Mouse (Mus musculus) large intestine, adult 2 months (tissue): ENCODE results near the gene Tom1. TPM values are rescaled to one million over a fixed set of nuclear protein-coding genes. Genes with fewer than 3 reads are reported as not detected.

Experiments used
- DNase-seq: peaks from one replicate; pipeline ENCODE4 v3.0.0-alpha.2; 2012; ENCODE audit warnings: low read depth, low spot score
- WGBS: fragments of 180-500 bp; shearing (Covaris S2); methylation state at CpG from one replicate; pipeline ENCODE4 v1.1.7; 2018; 5-methylcytosine and 5-hydroxymethylcytosine counted together
- polyA plus RNA-seq: library from polyadenylated mRNA; depleted of rRNA; stranded (reverse); fragments of >200 nt; gene quantifications from 2 replicates; pipeline ENCODE4 v1.2.3, GENCODE M21; 2012; rRNA removed

Gene Tom1
- polyA plus RNA-seq, 1 experiment = 23.9 TPM

DNA sequence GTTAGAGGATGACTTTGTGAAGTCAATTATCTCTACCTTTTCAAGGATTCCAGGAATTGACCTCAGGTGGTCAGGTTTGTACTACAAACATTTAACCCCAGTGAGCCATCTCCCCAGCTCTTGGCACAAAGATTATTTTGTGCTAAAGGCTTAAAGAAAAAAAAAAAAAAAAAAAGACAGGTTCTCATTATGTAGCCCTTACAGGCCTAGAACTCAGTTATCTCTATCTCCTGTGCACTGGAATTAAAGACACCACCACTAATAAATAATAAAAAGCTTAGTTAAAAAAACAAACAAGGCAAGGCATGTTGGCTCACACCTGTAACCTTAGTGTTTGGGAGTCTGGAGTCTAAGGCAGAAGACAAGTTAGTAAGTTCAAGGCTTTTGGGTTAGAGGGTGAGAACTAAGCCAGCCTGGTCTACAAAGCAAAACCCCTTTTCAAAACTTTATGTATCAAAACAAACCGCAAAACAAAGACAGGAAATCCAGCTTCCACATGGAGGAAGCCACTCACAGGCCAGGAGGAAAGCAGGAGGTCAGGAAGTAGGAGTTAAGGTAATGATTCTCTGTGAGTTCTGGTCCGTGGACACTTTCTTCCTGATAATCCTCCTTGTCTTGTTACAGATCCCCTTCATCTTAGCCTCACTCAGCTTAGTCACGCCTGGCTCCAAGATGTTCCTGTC lies 51.0 kb downstream of the Tom1 start:
- no peak for DNase-seq
- 71% methylated on average over 3 of the region's 3 CpGs for WGBS

DNA sequence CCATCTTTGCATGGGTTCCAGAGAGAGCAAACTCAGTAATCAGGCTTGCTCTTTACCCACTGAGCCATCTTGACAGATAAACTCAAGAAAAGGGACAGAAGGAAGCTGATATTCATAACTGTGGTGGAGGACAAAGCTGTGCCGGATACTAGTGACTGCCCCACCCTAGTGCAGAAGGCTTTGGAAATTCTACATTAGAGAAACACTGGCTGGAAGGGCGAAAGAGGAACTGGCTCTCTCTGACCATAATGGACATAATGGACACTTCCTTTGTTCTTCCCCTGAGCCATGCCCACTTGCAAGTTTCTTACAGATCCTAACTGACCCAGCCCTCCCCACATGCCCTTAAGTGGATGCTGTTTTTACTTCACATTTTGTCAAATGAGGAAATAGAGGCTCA lies 52.5 kb downstream of the Tom1 start:
- no peak for DNase-seq
- 83% methylated on average over 2 of the region's 2 CpGs for WGBS

DNA sequence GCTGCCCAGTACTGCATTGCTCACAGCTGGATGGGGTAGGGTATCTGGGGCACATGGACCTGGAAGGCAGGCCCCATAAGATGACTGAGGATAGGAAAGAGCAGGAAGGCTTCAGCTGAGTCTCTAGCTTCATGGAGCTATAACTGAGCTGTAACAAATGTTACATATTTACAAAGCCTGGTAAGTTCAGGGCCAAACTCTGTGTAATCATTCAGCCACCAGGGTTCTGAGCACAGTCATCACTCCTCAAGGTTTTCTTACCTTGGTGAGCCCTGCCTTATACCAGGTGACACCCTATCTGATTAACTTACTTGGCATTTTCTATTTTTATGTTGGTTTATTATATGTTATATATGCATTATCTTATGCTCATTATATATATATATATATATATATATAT lies 53.6 kb downstream of the Tom1 start:
- DNase-seq = no peak

DNA sequence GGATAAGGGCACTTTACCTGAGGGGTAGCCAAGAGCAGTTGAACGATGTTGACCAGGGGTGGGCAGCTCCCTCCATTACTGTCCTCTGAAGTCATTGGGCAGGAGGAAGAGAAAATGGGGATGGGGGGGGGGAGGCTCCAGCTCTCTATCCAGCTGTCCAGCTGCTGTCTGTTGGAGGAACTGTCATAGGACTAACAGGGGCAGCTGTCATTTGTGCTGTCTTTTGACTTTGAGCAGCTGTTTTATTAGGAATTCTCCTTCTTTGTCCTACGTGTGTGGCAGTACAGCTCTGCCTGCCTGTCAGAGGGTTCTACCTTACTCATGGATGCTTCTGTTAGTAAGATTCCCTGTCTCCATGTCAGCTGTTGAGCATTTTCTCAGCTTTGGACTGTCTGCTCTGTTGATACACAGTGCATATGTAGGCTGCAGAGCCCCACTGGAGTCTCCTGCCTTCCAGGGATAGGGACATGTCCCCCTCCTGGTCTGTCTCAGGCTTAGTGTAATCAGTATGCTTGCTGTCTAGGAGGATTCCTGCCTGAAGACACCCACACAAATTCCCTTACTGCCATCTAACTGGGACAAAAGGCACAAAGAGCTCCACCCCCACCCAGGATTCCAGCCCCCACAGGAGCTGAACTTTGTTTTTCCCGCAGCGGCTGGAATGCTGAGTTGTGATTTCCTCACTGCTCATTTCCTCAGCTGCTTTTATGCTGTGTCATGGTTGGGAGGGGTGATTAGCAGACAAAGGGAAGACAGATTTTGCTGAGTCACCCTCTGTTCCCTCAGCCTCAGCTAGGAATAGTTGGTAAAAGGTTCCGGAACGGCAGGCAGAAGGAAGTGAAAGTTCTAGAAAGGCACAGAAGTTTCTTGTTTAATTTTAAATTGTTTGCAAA lies 55.7 kb downstream of the Tom1 start:
- 5% methylated on average over 6 of the region's 6 CpGs for WGBS
- DNase-seq = peak; percentile 43

GRCm38 (mm10) chr8:75090781-75091365 lies 57.4 kb downstream of the Tom1 start:
- DNase-seq = no peak
- WGBS = 82% methylated on average over 4 of the region's 4 CpGs

- peak; percentile 58 for DNase-seq
- WGBS = 3% methylated on average over 36 of the region's 36 CpGs
Observed at GRCm38 (mm10) chr8:75093399-75094156, 60.1 kb downstream of the Tom1 start, which contains the start of gene Hmox1. Gene Hmox1 (plus strand): TSS chr8:75093621.

GRCm38 (mm10) chr8:75102956-75103355 lies 69.5 kb downstream of the Tom1 start:
- DNase-seq = no peak
- 85% methylated on average over 4 of the region's 4 CpGs for WGBS

DNA sequence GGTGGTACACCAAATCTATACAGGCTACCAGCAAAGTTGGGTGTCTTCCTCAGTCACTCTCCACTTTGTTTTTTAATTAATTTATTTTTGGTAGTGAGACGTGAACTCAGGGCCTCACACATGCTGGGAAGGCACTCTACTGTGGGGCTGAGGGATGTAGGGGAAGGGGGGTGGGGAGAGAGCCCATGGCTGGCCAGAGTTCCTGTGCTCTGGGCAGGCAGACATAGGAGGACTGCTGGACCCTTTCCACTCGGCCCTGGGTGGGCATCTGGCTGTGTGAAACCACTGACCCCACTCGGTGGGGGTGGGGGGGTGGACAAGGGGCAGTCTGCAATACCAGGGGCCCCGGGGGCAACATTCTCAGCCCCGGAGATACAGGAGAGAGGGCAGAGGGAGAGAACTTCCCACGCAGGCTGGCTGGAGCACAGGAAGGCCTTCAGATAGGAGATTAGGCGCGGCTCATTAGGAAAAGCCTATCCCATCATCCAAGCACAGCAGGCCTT lies 69.9 kb downstream of the Tom1 start:
- 57% methylated on average over 8 of the region's 8 CpGs for WGBS
- DNase-seq = no peak

GRCm38 (mm10) chr8:75108527-75109235 lies 75.2 kb downstream of the Tom1 start:
- under 1% methylated on average over 9 of the region's 9 CpGs for WGBS

DNA sequence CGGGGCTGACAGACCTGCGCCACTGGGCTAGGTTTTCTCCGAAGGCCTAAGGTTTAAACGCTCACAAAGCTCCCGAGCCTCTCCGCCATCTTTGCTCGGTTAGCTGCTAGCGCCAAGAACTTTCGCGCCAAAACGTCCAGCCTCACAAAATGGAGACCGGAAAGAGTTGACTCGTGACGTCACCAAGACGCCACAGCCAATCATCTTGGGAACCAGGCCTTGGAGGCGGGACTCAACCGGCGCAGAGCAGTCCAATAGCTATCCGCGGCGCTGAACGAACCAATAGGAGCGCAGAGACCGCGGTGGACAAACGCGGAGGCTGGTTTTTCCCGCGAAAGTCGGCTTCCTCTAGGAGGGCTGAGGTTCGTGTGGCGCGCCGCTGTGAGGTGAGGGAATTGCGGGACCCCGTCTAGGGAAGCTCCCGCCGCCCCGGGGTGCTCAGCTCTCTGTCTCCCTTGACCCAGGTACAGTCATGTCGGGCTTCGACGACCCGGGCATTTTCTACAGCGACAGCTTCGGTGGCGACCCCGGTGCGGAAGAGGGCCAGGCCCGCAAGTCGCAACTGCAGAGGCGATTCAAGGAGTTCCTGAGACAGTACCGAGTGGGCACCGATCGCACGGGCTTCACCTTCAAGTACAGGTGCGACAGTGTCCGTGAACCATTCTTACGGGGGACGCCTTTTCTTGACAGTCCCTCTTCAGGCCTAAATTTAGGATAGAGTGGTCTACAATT lies 75.9 kb downstream of the Tom1 start, which contains the start of gene Mcm5:
Gene Mcm5, plus strand, starts transcription at position 334 of the 732 bp plus-strand sequence.
- peak; percentile 96 for DNase-seq
- WGBS = under 1% methylated on average over 59 of the region's 59 CpGs

More at GRCm38 (mm10) chr8:75108527-75109235, 75.2 kb downstream of the Tom1 start:
- no peak for DNase-seq

DNA sequence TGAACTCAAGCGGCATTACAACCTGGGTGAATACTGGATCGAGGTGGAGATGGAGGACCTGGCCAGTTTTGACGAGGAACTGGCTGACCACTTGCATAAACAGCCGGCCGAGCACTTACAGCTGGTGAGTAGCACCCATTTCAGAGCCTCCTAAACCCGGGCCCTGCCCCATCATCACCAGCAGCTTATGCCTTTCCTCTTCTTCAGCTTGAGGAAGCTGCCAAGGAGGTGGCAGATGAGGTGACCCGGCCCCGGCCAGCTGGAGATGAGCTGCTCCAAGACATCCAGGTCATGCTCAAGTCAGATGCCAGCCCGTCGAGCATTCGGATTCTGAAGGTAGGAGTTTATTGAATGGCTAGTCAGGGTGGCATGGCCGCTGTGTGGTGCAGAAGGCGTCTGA lies 76.6 kb downstream of the Tom1 start:
- no peak for DNase-seq
- 5% methylated on average over 13 of the region's 13 CpGs for WGBS

- WGBS = 91% methylated on average over 1 of the region's 1 CpGs
- DNase-seq = no peak
Observed at GRCm38 (mm10) chr8:75118505-75118904, 85.0 kb downstream of the Tom1 start.

- 97% methylated on average over 2 of the region's 2 CpGs for WGBS
- DNase-seq = no peak
Observed at GRCm38 (mm10) chr8:75119287-75119686, 85.8 kb downstream of the Tom1 start.

Other genes starting within 250 kb of the Tom1 start
- gene Isx, start 160.5 kb upstream of the Tom1 start, polyA plus RNA-seq = 177 and 199 TPM in 2 replicates
- 13.6 and 15.6 TPM in 2 replicates for gene Hmgxb4, start 40.3 kb upstream of the Tom1 start, polyA plus RNA-seq
- gene Hmox1, start 59.9 kb downstream of the Tom1 start, polyA plus RNA-seq = 4.2 and 4.3 TPM in 2 replicates
- gene Mcm5, start 75.9 kb downstream of the Tom1 start, polyA plus RNA-seq = 50.7 and 54.1 TPM in 2 replicates
- gene Rasd2, start 180.2 kb downstream of the Tom1 start, polyA plus RNA-seq = 5.9 and 11.6 TPM in 2 replicates